Mouse (Mus musculus) midbrain, embryonic 13.5 days (tissue): ENCODE results near the gene D2hgdh. TPM values are rescaled to one million over a fixed set of nuclear protein-coding genes. Genes with fewer than 3 reads are reported as not detected.
A peak's percentile ranks its signal among the peaks of the same experiment; 100 is the strongest.

Experiments
- ATAC-seq: fragments of 200-750 bp; cut with Nextera tagmentation; 2 replicates; pipeline ENCODE4 v1.8.0; 2017; ENCODE audit warnings: mild to moderate bottlenecking, moderate TSS enrichment, moderate library complexity
- H3K27ac ChIP-seq: fragments of 300-500 bp; sonication (generic); 2 replicates; pipeline ENCODE4 v1.5.1; 2015; ENCODE audit warnings: inconsistent platforms, mild to moderate bottlenecking, moderate library complexity
- H3K27me3 ChIP-seq: fragments of 300-500 bp; sonication (generic); 2 replicates; pipeline ENCODE4 v1.6.1; 2015; ENCODE audit warnings: mild to moderate bottlenecking, inconsistent platforms
- H3K36me3 ChIP-seq: fragments of 300-500 bp; sonication (generic); 2 replicates; pipeline ENCODE4 v1.6.1; 2015; ENCODE audit warnings: mild to moderate bottlenecking, inconsistent platforms
- H3K4me1 ChIP-seq: fragments of 300-500 bp; sonication (generic); replicated peaks from 2 replicates; pipeline ENCODE4 v1.6.1; 2015; ENCODE audit warnings: inconsistent platforms
- H3K4me2 ChIP-seq: fragments of 300-500 bp; sonication (generic); replicated peaks from 2 replicates; pipeline ENCODE4 v1.6.1; 2015; ENCODE audit warnings: moderate library complexity, mild to moderate bottlenecking, inconsistent platforms
- H3K4me3 ChIP-seq: fragments of 300-500 bp; sonication (generic); replicated peaks from 2 replicates; pipeline ENCODE4 v1.5.1; 2015; ENCODE audit warnings: mild to moderate bottlenecking, inconsistent platforms
- H3K9ac ChIP-seq: fragments of 300-500 bp; sonication (generic); replicated peaks from 2 replicates; pipeline ENCODE4 v1.6.1; 2015; ENCODE audit warnings: mild to moderate bottlenecking, inconsistent platforms
- H3K9me3 ChIP-seq: fragments of 300-500 bp; sonication (generic); 2 replicates; pipeline ENCODE4 v1.6.1; 2016; ENCODE audit warnings: mild to moderate bottlenecking, inconsistent platforms
- WGBS: fragments of 180-500 bp; shearing (Covaris S2); methylation state at CpG from one replicate; pipeline ENCODE4 v1.1.7; 2015; 5-methylcytosine and 5-hydroxymethylcytosine counted together
- polyA plus RNA-seq: library from polyadenylated mRNA; unstranded; fragments of >200 nt; fragmentation: Nextera tagmentation; extraction: Ambion mirVana; gene quantifications from 2 replicates; pipeline ENCODE4 v1.2.1, GENCODE M21; 2015

Gene D2hgdh
- polyA plus RNA-seq, result 16.2 and 18.5 TPM in 2 replicates

DNA sequence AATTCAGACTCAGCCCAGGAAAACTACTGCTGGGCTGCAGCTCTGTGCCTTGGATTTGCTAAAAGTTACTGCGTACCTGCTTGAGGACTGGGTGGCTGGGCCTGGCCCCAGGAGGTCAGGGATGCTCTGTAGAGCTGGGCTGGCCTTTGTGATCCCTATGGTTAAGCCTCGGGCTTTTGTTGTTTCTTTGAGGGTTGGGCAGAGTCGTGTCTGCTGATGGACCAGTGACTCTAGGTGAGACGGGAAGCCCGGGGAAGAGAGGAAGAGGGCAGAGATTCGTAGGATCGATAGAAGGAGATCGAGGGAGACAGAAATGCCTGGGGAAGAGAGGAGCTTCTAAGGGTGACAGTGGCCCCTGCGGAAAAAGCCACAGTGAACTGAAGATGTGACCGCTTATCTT, at the start of gene D2hgdh:
Gene D2hgdh (plus strand): TSS at position 301 of the 400 bp plus-strand sequence.
- 2% methylated on average over 10 of the region's 10 CpGs for WGBS
- Histone ChIP-seq H3K9me3 (no peaks in the 10 kb centered on the region), H3K4me2 (peak within 1 kb of the TSS; percentile 65), H3K36me3 (peaks cover 21% of the 10 kb centered on the region), H3K4me1 (peaks cover 17% of the 10 kb centered on the region), H3K9ac (peak within 1 kb of the TSS; percentile 74), H3K4me3 (peak within 1 kb of the TSS; percentile 59), H3K27ac (peak within 1 kb of the TSS; percentile 96), H3K27me3 (no peaks in the 10 kb centered on the region)
- peak; percentile 15; the same call in 1 of the 2 replicates for ATAC-seq

DNA sequence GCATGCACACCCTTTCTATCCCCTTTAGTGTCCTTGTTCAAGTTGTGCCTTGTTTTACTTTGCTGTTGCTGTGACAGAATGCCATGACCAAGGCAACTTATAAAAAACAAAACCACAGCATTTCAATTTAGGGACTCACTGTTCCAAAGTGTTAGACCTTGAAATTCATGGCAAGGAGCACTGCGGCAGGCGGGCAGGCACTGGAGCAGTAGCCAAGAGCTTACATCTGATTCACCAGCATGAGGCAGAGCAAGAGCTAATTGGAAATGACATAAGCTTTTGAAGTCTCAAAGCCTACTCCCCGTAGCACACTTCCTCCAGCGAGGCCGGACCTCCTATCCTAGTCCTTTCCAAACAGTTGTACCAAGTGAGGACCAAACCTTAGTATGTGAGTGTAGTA, 48.0 kb upstream of the D2hgdh start:
- Histone ChIP-seq H3K4me3 (no peak overlapping the region), H3K36me3 (peaks cover 83% of the 10 kb centered on the region), H3K27ac (no peak overlapping the region), H3K9ac (no peak overlapping the region), H3K9me3 (no peaks in the 10 kb centered on the region), H3K4me2 (no peak overlapping the region), H3K4me1 (no peaks in the 10 kb centered on the region), H3K27me3 (no peaks in the 10 kb centered on the region)
- ATAC-seq, result no peak
- WGBS, result 89% methylated on average over 5 of the region's 5 CpGs

DNA sequence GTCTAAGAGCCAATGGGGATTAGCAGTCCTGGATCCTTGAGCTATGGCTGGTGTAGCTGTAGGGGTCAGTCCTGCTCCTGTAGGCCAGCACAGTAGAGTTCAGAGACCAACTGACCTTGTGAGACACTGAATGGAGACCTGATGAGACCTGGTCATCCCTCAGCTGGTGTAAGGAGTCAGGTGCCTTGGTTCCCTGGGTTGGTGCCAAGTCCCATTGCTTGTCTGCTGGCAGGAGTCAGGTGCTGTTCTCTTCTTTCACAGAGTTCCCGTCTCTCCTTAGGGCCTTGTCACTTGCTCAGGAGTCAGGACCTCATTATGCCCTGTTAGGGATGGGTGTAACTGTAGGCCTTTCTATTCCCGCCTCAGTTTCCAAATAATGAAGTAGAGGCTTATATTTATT, 37.8 kb upstream of the D2hgdh start:
- ATAC-seq, result no peak
- H3K4me2 ChIP-seq, result no peak overlapping the region

DNA sequence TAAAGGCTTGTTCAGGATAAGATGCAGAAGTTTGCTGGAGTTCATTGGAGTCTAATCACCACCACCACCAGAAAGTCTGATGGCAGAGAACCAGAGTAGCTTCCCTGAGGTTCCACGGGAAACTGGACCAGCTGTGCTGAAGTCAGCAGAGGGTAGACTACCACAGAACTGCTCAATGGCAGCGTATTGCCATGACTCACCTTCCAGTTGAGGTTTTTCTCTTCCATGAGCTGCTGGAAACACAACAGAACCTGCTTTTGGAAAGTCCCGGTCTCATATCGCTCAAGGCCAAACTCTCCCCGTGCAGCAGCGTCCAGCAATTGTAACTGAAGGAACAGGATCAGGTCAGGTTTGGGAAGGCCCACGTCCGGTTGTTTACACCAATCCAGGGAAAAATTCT, 30.2 kb upstream of the D2hgdh start:
- H3K9me3 ChIP-seq, result no peaks in the 10 kb centered on the region
- no peak overlapping the region for H3K27ac ChIP-seq
- no peak overlapping the region for H3K4me2 ChIP-seq
- H3K27me3 ChIP-seq, result no peaks in the 10 kb centered on the region
- H3K9ac ChIP-seq, result no peak overlapping the region
- 0 out of 2 replicates have a peak, but pooled peaks cover 6% of the 10 kb centered on the region for H3K4me1 ChIP-seq
- H3K4me3 ChIP-seq, result no peak overlapping the region
- peaks cover 84% of the 10 kb centered on the region for H3K36me3 ChIP-seq
- no peak for ATAC-seq
- 97% methylated on average over 8 of the region's 8 CpGs for WGBS

More for the DNA sequence above, 37.8 kb upstream of the D2hgdh start:
- Histone ChIP-seq H3K9ac (no peak overlapping the region), H3K4me3 (no peak overlapping the region), H3K9me3 (no peaks in the 10 kb centered on the region), H3K4me1 (no peaks in the 10 kb centered on the region), H3K36me3 (peaks cover 98% of the 10 kb centered on the region), H3K27me3 (no peaks in the 10 kb centered on the region), H3K27ac (no peak overlapping the region)
- 83% methylated on average over 2 of the region's 2 CpGs for WGBS

DNA sequence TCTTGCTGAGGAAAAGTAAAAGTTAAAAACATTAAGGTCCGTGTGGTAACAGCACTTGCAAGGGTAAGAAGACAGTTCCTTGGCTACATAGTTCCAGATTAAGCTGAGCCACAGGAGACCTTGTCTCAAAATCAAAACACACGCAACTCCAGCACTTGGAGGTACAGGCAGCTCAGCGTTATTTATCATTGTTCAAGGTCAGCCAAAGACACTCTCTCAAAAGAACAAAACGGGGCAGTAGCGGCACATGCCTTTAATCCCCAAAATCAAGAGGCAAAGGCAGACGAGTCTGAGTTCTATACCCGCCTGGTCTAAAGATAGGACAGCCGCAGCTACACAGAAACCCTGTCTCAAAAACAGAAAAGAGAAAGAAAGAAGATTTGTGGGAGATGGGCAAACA, 28.8 kb upstream of the D2hgdh start:
- Histone ChIP-seq H3K36me3 (peaks cover 73% of the 10 kb centered on the region), H3K9me3 (no peaks in the 10 kb centered on the region), H3K9ac (no peak overlapping the region), H3K4me3 (no peak overlapping the region), H3K4me1 (peaks cover 10% of the 10 kb centered on the region; the same call in 1 of the 2 replicates), H3K27me3 (no peaks in the 10 kb centered on the region), H3K27ac (no peak overlapping the region), H3K4me2 (no peak overlapping the region)
- ATAC-seq, result no peak
- WGBS, result 88% methylated on average over 8 of the region's 8 CpGs

DNA sequence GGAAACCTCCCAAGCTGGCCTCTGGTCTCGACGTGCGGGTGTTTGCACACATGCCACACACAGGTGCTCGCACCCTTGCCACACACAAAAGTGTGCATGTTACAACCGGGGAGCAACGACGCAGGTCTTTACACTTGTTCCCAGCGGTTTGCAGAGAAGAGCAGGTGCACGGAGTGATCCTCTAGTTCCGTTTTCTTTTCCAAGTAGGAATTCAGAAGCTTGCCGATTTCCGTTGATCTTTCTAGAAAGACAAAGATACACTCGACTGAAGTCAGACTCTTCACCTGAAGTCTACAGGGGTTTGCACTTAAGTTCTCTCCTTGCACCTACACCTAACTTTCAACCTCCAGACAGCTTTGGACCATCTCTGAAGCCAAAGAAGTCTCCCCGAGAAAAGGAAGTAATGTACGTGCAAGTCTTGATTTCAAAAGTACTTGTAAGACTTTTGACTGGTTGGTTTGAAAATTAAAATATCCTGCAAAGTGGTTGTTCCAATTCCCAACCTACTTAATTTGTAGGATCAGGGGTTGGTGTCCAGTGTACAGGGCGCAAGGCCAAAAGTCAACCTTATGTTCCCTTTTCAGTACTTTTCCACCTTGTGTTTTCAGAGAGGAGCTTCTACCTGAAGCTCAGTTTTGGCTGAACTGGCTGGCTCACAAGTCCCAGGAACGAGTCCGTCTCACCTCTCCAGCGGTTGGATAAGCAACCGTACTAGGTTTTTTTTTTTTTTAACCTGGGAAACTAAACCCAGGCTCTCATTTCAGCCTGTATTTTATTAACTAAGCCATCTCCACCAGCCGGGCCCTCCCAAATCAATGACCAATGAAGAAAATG, 23.8 kb upstream of the D2hgdh start:
- Histone ChIP-seq H3K4me2 (peak overlapping the region; percentile 89), H3K36me3 (peaks cover 23% of the 10 kb centered on the region), H3K27me3 (no peaks in the 10 kb centered on the region), H3K27ac (peak overlapping the region; percentile 76; the same call in 1 of the 2 replicates), H3K4me3 (peak overlapping the region; percentile 81), H3K9ac (peak overlapping the region; percentile 81), H3K9me3 (no peaks in the 10 kb centered on the region), H3K4me1 (peaks cover 43% of the 10 kb centered on the region)
- 76% methylated on average over 21 of the region's 21 CpGs for WGBS
- no peak for ATAC-seq

DNA sequence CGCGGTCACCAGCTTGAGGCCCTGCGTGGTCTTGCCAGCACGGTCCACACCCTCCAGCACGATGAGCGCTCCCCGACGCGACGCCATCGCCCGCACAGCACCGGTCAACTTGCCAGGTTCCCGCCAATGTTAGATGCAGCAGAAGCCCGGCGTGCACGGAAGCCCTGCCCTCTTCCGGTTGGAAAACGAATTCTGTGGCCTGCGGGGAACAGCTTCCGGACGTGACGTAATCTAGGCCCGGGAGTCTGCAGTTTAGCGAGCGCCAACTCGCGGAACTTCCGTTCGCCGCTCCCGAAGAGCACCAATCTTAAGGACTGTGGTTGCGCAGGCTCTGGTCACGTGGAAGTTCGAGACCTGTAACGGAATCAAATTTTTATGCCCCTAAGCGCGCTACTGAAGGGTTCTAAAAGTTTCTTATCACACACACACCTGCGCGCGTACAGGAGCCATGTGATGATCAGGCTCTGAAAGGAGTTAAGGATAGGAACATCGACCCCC, 22.9 kb upstream of the D2hgdh start, which contains the start of gene Dtymk:
Gene Dtymk (minus strand): TSS at position 194 of the 498 bp plus-strand sequence.
- Histone ChIP-seq H3K27ac (peak within 1 kb of the TSS; percentile 76), H3K4me2 (peak within 1 kb of the TSS; percentile 89), H3K4me1 (peaks cover 43% of the 10 kb centered on the region), H3K9ac (peak within 1 kb of the TSS; percentile 81), H3K4me3 (peak within 1 kb of the TSS; percentile 81), H3K36me3 (peaks cover 31% of the 10 kb centered on the region), H3K9me3 (no peaks in the 10 kb centered on the region), H3K27me3 (no peaks in the 10 kb centered on the region)
- peak; percentile 56 for ATAC-seq
- WGBS, result under 1% methylated on average over 42 of the region's 42 CpGs

DNA sequence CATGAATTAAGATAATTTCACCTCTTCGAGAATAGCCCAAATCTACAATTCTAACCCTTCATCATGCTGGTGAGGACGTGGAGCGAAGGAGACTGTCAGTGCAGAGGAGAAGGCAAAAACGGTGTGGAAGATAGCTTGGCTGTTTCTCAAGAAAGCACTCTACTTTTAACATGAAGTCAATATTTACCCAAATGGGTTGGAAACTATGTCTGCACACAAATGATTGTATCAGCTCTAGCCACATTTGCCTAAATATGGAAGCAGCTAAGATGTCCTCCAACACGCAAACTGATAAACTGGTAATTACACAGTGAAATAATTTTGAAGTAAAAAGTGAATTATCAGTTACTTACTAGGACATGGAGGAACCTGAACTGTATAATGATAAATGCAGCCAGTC, 21.9 kb upstream of the D2hgdh start:
- Histone ChIP-seq H3K36me3 (peaks cover 34% of the 10 kb centered on the region), H3K4me1 (peaks cover 42% of the 10 kb centered on the region), H3K4me2 (peak overlapping the region; percentile 89), H3K4me3 (peak overlapping the region; percentile 72), H3K27ac (no peak overlapping the region), H3K9me3 (no peaks in the 10 kb centered on the region), H3K27me3 (no peaks in the 10 kb centered on the region), H3K9ac (no peak overlapping the region)
- 84% methylated on average over 5 of the region's 5 CpGs for WGBS
- no peak for ATAC-seq

DNA sequence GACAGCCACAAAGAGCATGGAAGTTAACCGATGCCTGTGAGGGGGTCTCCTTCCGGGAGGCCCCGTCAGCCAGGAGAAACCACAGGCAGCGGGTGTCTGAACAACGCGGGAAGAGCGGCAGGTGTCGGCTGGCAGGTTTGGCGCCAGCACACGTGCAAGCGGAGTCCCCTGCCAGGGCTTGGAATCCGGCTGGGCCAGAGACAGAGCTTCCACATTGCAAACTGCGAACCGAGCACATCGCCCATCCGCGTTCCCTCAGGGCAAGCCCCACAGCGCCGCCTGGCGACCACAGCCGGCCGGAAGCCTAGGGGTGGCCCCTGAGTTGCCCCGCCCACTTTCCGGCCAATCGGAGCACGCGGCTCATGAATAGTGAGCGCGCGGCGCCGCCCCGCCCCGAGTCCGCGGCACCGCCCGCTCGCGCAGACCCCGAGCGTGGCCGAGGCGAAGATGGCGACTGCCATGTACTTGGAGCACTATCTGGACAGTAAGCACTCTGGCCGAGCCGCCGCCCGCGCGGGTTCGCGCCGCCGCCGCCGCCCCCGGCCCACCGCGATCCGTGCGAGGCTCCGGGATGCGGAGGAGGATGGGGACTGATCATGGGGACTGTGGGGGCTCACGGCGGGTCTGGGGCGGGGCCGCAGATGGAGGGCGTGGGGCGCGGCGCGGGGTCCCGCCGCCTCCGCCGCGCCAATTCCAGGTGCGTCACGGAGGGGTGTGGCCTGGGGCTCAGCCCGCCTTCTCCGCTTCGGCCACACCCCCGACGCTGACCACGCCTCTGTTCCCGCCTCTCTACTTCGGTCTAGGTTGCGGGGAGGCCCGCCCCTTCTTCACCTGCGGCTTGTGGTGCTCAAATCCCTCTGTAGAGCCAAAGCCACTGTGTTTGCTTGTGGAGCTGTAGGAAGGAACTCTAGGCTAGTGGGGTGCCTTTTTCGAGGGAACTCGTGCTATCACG, 20.9 kb upstream of the D2hgdh start, which contains the start of gene Ing5:
Gene Ing5 (plus strand): TSS at position 410 of the 952 bp plus-strand sequence.
- ATAC-seq, result peak; percentile 95
- Histone ChIP-seq H3K4me1 (peaks cover 37% of the 10 kb centered on the region), H3K27ac (peak within 1 kb of the TSS; percentile 96), H3K27me3 (no peaks in the 10 kb centered on the region), H3K9ac (peak within 1 kb of the TSS; percentile 83), H3K9me3 (no peaks in the 10 kb centered on the region), H3K4me3 (peak within 1 kb of the TSS; percentile 72), H3K36me3 (peaks cover 35% of the 10 kb centered on the region), H3K4me2 (peak within 1 kb of the TSS; percentile 89)
- under 1% methylated on average over 92 of the region's 94 CpGs for WGBS

DNA sequence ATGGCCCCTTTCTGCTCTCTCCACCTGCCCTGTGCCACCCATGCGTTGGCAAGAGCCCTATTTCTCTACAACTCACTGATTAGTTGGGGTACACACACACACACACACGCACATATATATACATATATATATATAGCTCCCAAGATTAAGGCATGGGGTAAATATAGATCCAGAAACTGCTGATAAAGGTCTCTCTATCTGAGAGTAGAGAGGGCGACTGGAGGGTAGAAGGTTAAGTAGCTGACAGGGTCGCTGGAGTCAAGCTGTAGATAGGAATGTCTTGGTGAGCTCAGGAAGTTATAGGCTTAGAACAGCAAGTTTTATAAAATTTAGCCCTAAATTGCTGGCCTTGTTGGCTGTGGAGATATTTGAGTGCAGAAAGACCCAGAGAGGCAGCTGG, 19.9 kb upstream of the D2hgdh start:
- no peak overlapping the region; the same call in 1 of the 2 replicates for H3K27ac ChIP-seq
- H3K4me3 ChIP-seq, result peak overlapping the region; percentile 72
- H3K4me1 ChIP-seq, result peaks cover 37% of the 10 kb centered on the region
- no peaks in the 10 kb centered on the region for H3K27me3 ChIP-seq
- no peak for ATAC-seq
- H3K9me3 ChIP-seq, result no peaks in the 10 kb centered on the region
- H3K9ac ChIP-seq, result peak overlapping the region; percentile 83; the same call in 1 of the 2 replicates
- WGBS, result 89% methylated on average over 4 of the region's 4 CpGs
- peaks cover 33% of the 10 kb centered on the region for H3K36me3 ChIP-seq
- H3K4me2 ChIP-seq, result peak overlapping the region; percentile 89

DNA sequence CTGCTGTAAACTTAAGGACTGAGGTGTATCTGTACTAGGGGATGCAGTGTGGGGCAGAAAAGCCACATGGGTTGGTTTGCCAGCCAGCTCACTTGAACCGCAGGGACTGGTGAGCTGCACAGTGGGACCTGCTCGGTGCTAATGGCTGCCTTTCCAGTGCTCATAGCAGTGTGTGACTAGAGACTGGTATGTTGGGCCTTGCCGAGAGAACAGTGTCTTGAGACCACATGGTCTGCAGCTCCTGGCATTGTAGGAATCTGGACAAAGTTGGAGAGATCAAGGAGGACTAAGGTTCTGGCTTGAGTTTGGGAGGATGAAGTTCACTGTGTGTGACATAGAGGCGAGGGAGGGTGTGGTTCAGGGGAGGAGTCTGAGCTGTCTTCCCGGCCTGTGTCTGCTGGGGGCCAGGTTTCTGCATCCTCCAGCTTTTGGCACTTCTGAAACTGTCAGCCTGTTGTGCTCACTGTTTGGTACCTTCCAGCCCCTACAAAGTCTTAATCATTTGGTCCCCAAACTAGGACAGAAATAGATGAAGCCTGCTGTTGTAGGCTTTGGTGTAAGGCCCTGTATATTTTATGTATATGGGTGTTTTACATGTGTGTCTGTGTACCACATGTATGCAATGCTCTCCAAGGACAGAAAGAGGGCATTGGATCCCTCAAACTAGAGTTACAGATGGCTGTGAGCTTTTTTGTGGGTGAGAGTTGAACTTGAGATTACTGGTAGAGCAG, 19.3 kb upstream of the D2hgdh start:
- no peaks in the 10 kb centered on the region for H3K27me3 ChIP-seq
- ATAC-seq, result no peak
- 0 out of 2 replicates have a peak overlapping the region, but pooled peaks have one; percentile 72 for H3K4me3 ChIP-seq
- WGBS, result 86% methylated on average over 5 of the region's 5 CpGs
- peak overlapping the region; percentile 89; the same call in 1 of the 2 replicates for H3K4me2 ChIP-seq
- H3K36me3 ChIP-seq, result peaks cover 37% of the 10 kb centered on the region
- no peak overlapping the region; the same call in 1 of the 2 replicates for H3K9ac ChIP-seq
- peaks cover 37% of the 10 kb centered on the region for H3K4me1 ChIP-seq
- H3K9me3 ChIP-seq, result no peaks in the 10 kb centered on the region
- no peak overlapping the region; the same call in 1 of the 2 replicates for H3K27ac ChIP-seq
